Mouse (Mus musculus) inflammation-experienced regulatory T-cells, adult 16 weeks (primary cell): ENCODE results near the gene Gm21732. TPM values are rescaled to one million over a fixed set of nuclear protein-coding genes. Genes with fewer than 3 reads are reported as not detected.

Experiments
- polyA plus RNA-seq: library from polyadenylated mRNA; unstranded; fragments of 100-300 nt; shearing (Covaris generic); gene quantifications from one replicate; pipeline ENCODE4 v1.2.1, GENCODE M21; 2017

Gm21732 gene
- polyA plus RNA-seq: not detected

GRCm38 (mm10) chrY:38575591-38575990 is at the start of gene Gm21732:
Gene Gm21732 (minus strand): TSS chrY:38575691.

Other genes starting within 250 kb of the Gm21732 start
- gene Gm20897, start 73.5 kb downstream of the Gm21732 start, polyA plus RNA-seq: not detected